Comparison of ENCODE assay signal across 8 mouse cellular contexts in genomic region chr5:139150603-139151031, GRCm38 (mm10). TPM values are rescaled to one million over a fixed set of nuclear protein-coding genes. Genes with fewer than 3 reads are reported as not detected.
A peak's percentile ranks its signal among the peaks of the same experiment; 100 is the strongest.
DNase-seq lines count a peak whose midpoint lies in the region; ATAC-seq lines count a peak whose summit lies in the region.

No protein-coding gene starts in this region.

- no peak for DNase-seq in heart, adult 8-10 months (ENCODE audit: low spot score)
- peak; percentile 29 for DNase-seq in MEL-GATA-1-ER (ENCODE audit: extremely low read depth, low read depth)
- DNase-seq in embryonic facial prominence, embryonic 10.5 days (ENCODE audit: low spot score): peak; percentile 58
- DNase-seq in intestine, embryonic 14.5 days (ENCODE audit: low spot score): no peak
- peak; percentile 32 to 33 for DNase-seq in spleen, adult 18-20 months

- peaks cover 29% of the 10 kb centered on the region for H3K4me1 ChIP-seq in heart, embryonic 13.5 days
- H3K4me1 ChIP-seq in embryonic facial prominence, embryonic 10.5 days: peaks cover 24% of the 10 kb centered on the region
- H3K4me1 ChIP-seq in intestine, embryonic 14.5 days (replicated peaks; ENCODE audit: control insufficient read depth, insufficient read depth, low read length): peaks cover 11% of the 10 kb centered on the region
- peaks cover 27% of the 10 kb centered on the region for H3K4me1 ChIP-seq in lung, embryonic 15.5 days

- no peaks in the 10 kb centered on the region for H3K27me3 ChIP-seq in heart, embryonic 13.5 days (replicated peaks)
- no peaks in the 10 kb centered on the region for H3K27me3 ChIP-seq in embryonic facial prominence, embryonic 10.5 days (replicated peaks; ENCODE audit: low read depth, poor library complexity, severe bottlenecking)
- H3K27me3 ChIP-seq in intestine, embryonic 14.5 days (replicated peaks; ENCODE audit: control insufficient read depth, insufficient read depth, low read length): no peaks in the 10 kb centered on the region
- no peaks in the 10 kb centered on the region for H3K27me3 ChIP-seq in lung, embryonic 15.5 days

- under 1% methylated on average over 45 of the region's 45 CpGs for WGBS in heart, embryonic 13.5 days
- WGBS in embryonic facial prominence, embryonic 10.5 days: under 1% methylated on average over 44 of the region's 45 CpGs
- WGBS in intestine, embryonic 14.5 days: under 1% methylated on average over 45 of the region's 45 CpGs
- under 1% methylated on average over 45 of the region's 45 CpGs for WGBS in lung, embryonic 15.5 days

- H3K27ac ChIP-seq in heart, embryonic 13.5 days (replicated peaks): peak overlapping the region; percentile 56
- peak overlapping the region; percentile 84 for H3K27ac ChIP-seq in embryonic facial prominence, embryonic 10.5 days (replicated peaks)
- H3K27ac ChIP-seq in intestine, embryonic 14.5 days (ENCODE audit: low read depth): peak overlapping the region; percentile 47; the same call in 1 of the 2 replicates
- H3K27ac ChIP-seq in lung, embryonic 15.5 days: peak overlapping the region; percentile 71

- peak overlapping the region; percentile 95 for H3K4me2 ChIP-seq in heart, embryonic 13.5 days
- H3K4me2 ChIP-seq in intestine, embryonic 14.5 days (ENCODE audit: low read length): peak overlapping the region; percentile 85
- peak overlapping the region; percentile 83 for H3K4me2 ChIP-seq in lung, embryonic 15.5 days

- H3K4me3 ChIP-seq in heart, embryonic 13.5 days: peak overlapping the region; percentile 95
- peak overlapping the region; percentile 91 for H3K4me3 ChIP-seq in embryonic facial prominence, embryonic 10.5 days
- peak overlapping the region; percentile 84 for H3K4me3 ChIP-seq in intestine, embryonic 14.5 days (ENCODE audit: low read depth, low read length)
- peak overlapping the region; percentile 68 for H3K4me3 ChIP-seq in lung, embryonic 15.5 days

- peaks cover 37% of the 10 kb centered on the region for H3K36me3 ChIP-seq in heart, embryonic 13.5 days
- peaks cover 41% of the 10 kb centered on the region for H3K36me3 ChIP-seq in embryonic facial prominence, embryonic 10.5 days (replicated peaks)
- peaks cover 36% of the 10 kb centered on the region for H3K36me3 ChIP-seq in intestine, embryonic 14.5 days (ENCODE audit: control insufficient read depth, insufficient read depth, low read length)
- H3K36me3 ChIP-seq in lung, embryonic 15.5 days: peaks cover 26% of the 10 kb centered on the region

- ATAC-seq in heart, embryonic 13.5 days (ENCODE audit: extremely low read depth, insufficient number of reproducible peaks, low FRiP score, low TSS enrichment): peak; percentile 7; the same call in 1 of the 2 replicates
- peak; percentile 26 for ATAC-seq in intestine, embryonic 14.5 days (replicated peaks; ENCODE audit: low FRiP score, low TSS enrichment, low read depth)
- ATAC-seq in lung, embryonic 15.5 days (ENCODE audit: borderline replicate concordance, extremely low read depth, low FRiP score, low TSS enrichment): peak; percentile 2; the same call in 1 of the 2 replicates
- no peak for ATAC-seq in monocyte, adult 5-6 weeks (replicated peaks; ENCODE audit: insufficient number of reproducible peaks, low FRiP score, low TSS enrichment, poor library complexity, severe bottlenecking)

- H3K9me3 ChIP-seq in heart, embryonic 13.5 days: no peaks in the 10 kb centered on the region
- no peaks in the 10 kb centered on the region for H3K9me3 ChIP-seq in embryonic facial prominence, embryonic 10.5 days
- no peaks in the 10 kb centered on the region for H3K9me3 ChIP-seq in intestine, embryonic 14.5 days (ENCODE audit: control insufficient read depth, low read length)
- no peaks in the 10 kb centered on the region for H3K9me3 ChIP-seq in lung, embryonic 15.5 days

- H3K9ac ChIP-seq in heart, embryonic 13.5 days: peak overlapping the region; percentile 92
- H3K9ac ChIP-seq in intestine, embryonic 14.5 days (ENCODE audit: low read length): peak overlapping the region; percentile 71
- peak overlapping the region; percentile 64 for H3K9ac ChIP-seq in lung, embryonic 15.5 days

RNA-seq across cellular contexts. Expression of gene Dnaaf5, which starts 0.6 kb away (rescaled TPM):
- polyA plus RNA-seq in heart, embryonic 13.5 days (2015; fragmentation: Nextera tagmentation; extraction: Ambion mirVana): 5.6 and 5.8 TPM in 2 replicates
- total RNA-seq in heart, adult 8-10 months (2022): 10 to 100 TPM; 16.1 to 20.0 (median 18.2) TPM
- 9.6 and 10.6 TPM in 2 replicates for polyA plus RNA-seq in embryonic facial prominence, embryonic 10.5 days (2016; fragmentation: Nextera tagmentation; extraction: Ambion mirVana)
- 7.4 and 7.9 TPM in 2 replicates for polyA plus RNA-seq in intestine, embryonic 14.5 days (2014; fragmentation: Nextera tagmentation; extraction: Ambion mirVana)
- polyA plus RNA-seq in lung, embryonic 15.5 days (2015; fragmentation: Nextera tagmentation; extraction: Ambion mirVana): 6.4 and 6.6 TPM in 2 replicates
- total RNA-seq in monocyte, adult 5-6 weeks (2017): 5.8 to 11.9 TPM (median 6.1 TPM) in 3 replicates

RNA-seq across cellular contexts. Expression of gene Prkar1b, which starts 0.8 kb away (rescaled TPM):
- polyA plus RNA-seq in heart, embryonic 13.5 days (2015; fragmentation: Nextera tagmentation; extraction: Ambion mirVana): 9.4 and 11.5 TPM in 2 replicates
- 1 to 10 TPM; 2.1 to 2.7 (median 2.3) TPM for total RNA-seq in heart, adult 8-10 months (2022)
- 7.3 and 9.0 TPM in 2 replicates for polyA plus RNA-seq in embryonic facial prominence, embryonic 10.5 days (2016; fragmentation: Nextera tagmentation; extraction: Ambion mirVana)
- 25.6 and 26.7 TPM in 2 replicates for polyA plus RNA-seq in intestine, embryonic 14.5 days (2014; fragmentation: Nextera tagmentation; extraction: Ambion mirVana)
- polyA plus RNA-seq in lung, embryonic 15.5 days (2015; fragmentation: Nextera tagmentation; extraction: Ambion mirVana): 16.0 and 16.9 TPM in 2 replicates
- 17.1 TPM in 1 of 3 replicates, not detected in the others for total RNA-seq in monocyte, adult 5-6 weeks (2017)

RNA-seq across cellular contexts. Expression of gene Sun1, which starts 49.8 kb away (rescaled TPM):
- 31.2 and 32.9 TPM in 2 replicates for polyA plus RNA-seq in heart, embryonic 13.5 days (2015; fragmentation: Nextera tagmentation; extraction: Ambion mirVana)
- total RNA-seq in heart, adult 8-10 months (2022): 10 to 100 TPM; 48.0 to 58.0 (median 50.7) TPM
- 50.5 and 50.6 TPM in 2 replicates for polyA plus RNA-seq in embryonic facial prominence, embryonic 10.5 days (2016; fragmentation: Nextera tagmentation; extraction: Ambion mirVana)
- polyA plus RNA-seq in intestine, embryonic 14.5 days (2014; fragmentation: Nextera tagmentation; extraction: Ambion mirVana): 54.7 and 63.9 TPM in 2 replicates
- 48.7 and 52.7 TPM in 2 replicates for polyA plus RNA-seq in lung, embryonic 15.5 days (2015; fragmentation: Nextera tagmentation; extraction: Ambion mirVana)
- 62.9 to 89.5 TPM (median 80.2 TPM) in 3 replicates for total RNA-seq in monocyte, adult 5-6 weeks (2017)

Comparison
In these comparisons a context has a peak if more than half of its experiments do, and no peak if none do; other contexts are left out.
1. DNase-seq: peak in MEL-GATA-1-ER (single experiment), embryonic facial prominence, embryonic 10.5 days (single experiment) and spleen, adult 18-20 months (2 of 2); none in heart, adult 8-10 months (single experiment) and intestine, embryonic 14.5 days (single experiment).
2. Peak in every context shown above with its lines, with median percentiles within 50 percentile points of each other: H3K27ac ChIP-seq, H3K4me2 ChIP-seq, H3K4me3 ChIP-seq and H3K9ac ChIP-seq.